Mouse (Mus musculus): ENCODE data around the gene H2-Ab1.
"Not testable (repeated sequence)": the region's sequence is repeated elsewhere in the genome, so short reads cannot be mapped to it uniquely, and the experiment has no call there.

Gene H2-Ab1

GRCm38 (mm10) chr17:34257594-34258375 lies at the start of gene H2-Ab1:
Gene H2-Ab1, plus strand, starts transcription at chr17:34257689.
- no peak for DNase-seq (ENCODE audit: low read depth, low spot score)

DNA sequence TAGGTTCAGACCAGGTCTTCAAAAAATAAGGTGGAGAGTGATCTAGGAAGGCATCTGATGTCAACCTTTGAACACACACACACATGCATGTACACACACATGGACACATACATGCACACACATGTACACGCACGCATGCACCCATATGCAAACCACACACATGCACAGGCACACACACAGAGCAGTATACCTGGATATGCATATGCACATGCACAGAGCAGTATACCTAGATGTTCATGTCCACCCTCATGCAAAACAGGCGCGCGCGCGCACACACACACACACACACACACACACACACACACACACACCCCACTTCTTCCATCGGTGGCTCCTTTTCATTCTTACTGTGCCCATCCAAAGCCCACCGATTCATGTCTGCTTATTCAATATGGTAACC lies 49.6 kb upstream of the H2-Ab1 start:
- no peak for DNase-seq (ENCODE audit: low read depth, low spot score)

- DNase-seq (ENCODE audit: low read depth, low spot score) = no peak
Observed at GRCm38 (mm10) chr17:34208421-34208820, 49.1 kb upstream of the H2-Ab1 start.

DNA sequence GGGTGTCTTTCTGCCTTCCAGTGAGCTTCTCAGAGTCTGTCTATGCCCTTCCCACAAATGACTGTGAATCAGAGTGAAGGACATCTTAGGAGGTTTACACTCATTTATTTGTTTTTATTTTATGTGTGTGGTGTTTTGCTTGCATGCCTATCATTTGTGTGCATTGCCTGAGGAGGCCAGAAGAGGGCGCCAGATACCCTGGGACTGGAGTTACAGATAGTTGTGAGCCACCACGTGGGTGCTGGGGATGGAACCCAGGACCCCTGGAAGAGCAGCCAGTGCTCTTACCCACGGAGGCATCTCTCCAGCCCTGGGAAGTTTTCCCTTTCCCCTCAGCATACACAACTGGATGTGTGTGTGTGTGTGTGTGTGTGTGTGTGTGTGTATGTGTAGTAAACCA lies 47.8 kb upstream of the H2-Ab1 start:
- DNase-seq (ENCODE audit: low read depth, low spot score) = no peak

GRCm38 (mm10) chr17:34210599-34210998 lies 46.9 kb upstream of the H2-Ab1 start:
- DNase-seq (ENCODE audit: low read depth, low spot score) = no peak

- no peak for DNase-seq (ENCODE audit: low read depth, low spot score)
Observed at GRCm38 (mm10) chr17:34211746-34212365, 45.6 kb upstream of the H2-Ab1 start.

DNA sequence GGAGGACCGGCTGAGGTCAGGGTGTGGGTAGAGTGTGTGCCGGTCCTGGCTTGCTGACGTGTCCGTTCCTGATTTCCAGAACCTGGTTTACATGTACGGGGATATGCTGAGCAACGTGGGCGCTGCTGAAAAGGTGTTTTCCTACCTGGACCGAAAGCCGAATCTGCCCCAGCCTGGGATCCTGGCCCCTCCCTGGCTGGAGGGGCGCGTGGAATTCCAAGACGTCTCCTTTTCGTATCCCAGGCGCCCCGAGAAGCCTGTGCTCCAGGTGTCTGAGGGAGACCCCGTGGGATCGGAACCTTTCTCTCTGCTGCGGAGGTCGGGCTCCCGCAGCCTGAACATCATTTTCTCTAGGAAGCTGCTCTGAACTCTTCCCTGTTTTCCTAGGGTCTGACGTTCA lies 43.6 kb upstream of the H2-Ab1 start:
- no peak for DNase-seq (ENCODE audit: low read depth, low spot score)

- DNase-seq (ENCODE audit: low read depth, low spot score) = no peak
Observed at GRCm38 (mm10) chr17:34215176-34215575, 42.3 kb upstream of the H2-Ab1 start.

- DNase-seq (ENCODE audit: low read depth, low spot score) = no peak
Observed at GRCm38 (mm10) chr17:34217216-34217928, 40.1 kb upstream of the H2-Ab1 start.

DNA sequence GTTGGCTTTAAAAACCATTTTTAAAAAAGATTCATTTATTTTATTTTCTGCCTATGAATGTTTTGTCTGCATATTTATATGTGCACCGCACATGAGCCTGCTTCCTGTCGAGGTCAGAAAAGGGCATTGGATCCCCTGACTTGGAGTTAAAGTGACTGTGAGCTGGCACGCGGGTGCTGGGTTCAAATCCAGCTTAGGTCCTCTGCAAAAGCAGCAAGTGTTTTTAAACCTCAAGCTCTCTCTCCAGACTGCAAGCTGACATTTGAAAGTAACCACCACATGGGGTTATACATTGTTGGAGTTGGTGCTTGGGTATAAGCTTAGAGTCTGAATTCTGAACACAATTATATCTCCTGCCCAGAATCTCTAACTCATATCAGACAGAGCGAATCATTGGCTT lies 39.5 kb upstream of the H2-Ab1 start:
- no peak for DNase-seq (ENCODE audit: low read depth, low spot score)

- DNase-seq (ENCODE audit: low read depth, low spot score) = no peak
Observed at GRCm38 (mm10) chr17:34218675-34219074, 38.8 kb upstream of the H2-Ab1 start.

DNA sequence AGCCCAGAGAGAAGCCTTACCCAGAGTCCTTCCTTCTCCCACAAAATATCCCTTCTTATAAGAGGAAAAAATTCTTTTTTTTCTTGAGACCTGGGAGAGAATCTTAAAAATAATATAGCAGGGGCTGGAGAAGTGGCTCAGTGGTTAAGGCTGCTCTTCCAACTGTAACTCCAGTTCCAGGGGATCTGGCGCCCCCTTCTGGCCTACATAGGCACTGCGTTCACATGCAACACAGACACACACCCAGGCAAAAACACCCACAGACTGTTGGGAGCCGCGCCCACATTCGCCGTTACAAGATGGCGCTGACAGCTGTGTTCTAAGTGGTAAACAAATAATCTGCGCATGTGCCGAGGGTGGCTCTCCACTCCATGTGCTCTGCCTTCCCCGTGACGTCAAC lies 38.4 kb upstream of the H2-Ab1 start:
- not testable (repeated sequence) for DNase-seq (ENCODE audit: low read depth, low spot score)

DNA sequence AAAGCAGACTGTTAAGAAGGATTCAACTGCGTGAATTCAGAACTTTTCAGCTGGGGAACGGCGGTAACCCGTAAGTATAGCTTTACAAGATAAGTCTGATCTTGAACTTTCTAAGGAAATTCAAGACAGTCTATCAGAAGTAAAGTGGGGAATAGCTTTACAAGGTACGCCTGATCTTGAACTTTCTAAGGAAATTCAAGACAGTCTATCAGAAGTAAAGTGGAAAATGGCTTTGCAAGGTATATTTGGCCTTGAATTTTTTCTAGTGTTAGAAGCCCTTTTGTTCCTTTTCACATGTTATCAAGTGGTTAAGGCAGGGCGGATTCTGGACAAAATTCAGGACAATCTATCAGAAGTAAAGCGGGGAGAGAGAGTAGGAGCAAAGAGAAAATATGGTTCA lies 37.7 kb upstream of the H2-Ab1 start:
- not testable (repeated sequence) for DNase-seq (ENCODE audit: low read depth, low spot score)

DNA sequence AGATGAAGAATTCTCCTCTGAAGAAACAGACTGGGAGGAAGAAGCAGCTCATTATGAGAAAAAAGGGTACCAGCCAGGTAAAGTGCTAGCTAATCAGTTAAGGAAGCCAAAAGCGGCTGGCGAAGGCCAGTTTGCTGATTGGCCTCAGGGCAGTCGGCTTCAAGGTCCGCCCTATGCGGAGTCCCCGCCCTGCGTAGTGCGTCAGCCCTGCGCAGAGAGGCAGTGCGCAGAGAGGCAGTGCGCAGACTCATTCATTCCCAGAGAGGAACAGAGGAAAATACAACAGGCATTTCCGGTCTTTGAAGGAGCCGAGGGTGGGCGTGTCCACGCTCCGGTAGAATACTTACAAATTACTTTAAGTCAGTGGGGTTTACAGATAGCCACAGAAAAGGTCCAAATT lies 37.1 kb upstream of the H2-Ab1 start:
- DNase-seq (ENCODE audit: low read depth, low spot score) = not testable (repeated sequence)

- DNase-seq (ENCODE audit: low read depth, low spot score) = no peak
Observed at GRCm38 (mm10) chr17:34224816-34225215, 32.7 kb upstream of the H2-Ab1 start.

GRCm38 (mm10) chr17:34225426-34225825 lies 32.1 kb upstream of the H2-Ab1 start:
- no peak for DNase-seq (ENCODE audit: low read depth, low spot score)

DNA sequence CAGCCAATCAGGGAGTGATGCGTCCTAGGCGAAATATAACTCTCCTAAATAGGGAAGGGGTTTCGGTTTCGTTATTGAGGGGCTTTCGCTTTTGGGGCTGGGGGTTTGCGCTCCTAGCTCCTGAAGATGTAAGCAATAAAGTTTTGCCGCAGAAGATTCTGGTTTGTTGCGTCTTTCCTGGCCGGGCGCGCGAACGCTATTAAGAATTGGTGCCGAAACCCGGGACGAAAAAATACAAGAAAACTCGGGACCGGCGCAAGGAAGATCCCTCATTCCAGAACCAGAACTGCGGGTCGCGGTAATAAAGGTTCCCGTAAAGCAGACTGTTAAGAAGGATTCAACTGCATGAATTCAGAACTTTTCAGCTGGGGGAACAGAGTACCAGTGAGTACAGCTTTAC lies 31.6 kb upstream of the H2-Ab1 start:
- not testable (repeated sequence) for DNase-seq (ENCODE audit: low read depth, low spot score)

DNA sequence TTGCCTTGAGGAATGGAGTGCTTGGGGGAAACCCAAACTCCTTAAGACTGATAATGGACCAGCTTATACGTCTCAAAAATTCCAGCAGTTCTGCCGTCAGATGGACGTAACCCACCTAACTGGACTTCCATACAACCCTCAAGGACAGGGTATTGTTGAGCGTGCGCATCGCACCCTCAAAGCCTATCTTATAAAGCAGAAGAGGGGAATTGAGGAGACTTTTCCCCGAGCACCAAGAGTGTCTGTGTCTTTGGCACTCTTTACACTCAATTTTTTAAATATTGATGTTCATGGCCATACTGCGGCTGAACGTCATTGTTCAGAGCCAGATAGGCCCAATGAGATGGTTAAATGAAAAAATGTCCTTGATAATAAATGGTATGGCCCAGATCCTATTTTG lies 26.5 kb upstream of the H2-Ab1 start:
- DNase-seq (ENCODE audit: low read depth, low spot score) = not testable (repeated sequence)

- DNase-seq (ENCODE audit: low read depth, low spot score) = not testable (repeated sequence)
Observed at GRCm38 (mm10) chr17:34232021-34232420, 25.5 kb upstream of the H2-Ab1 start.

GRCm38 (mm10) chr17:34234926-34235325 lies 22.6 kb upstream of the H2-Ab1 start:
- DNase-seq (ENCODE audit: low read depth, low spot score) = peak; percentile 33

DNA sequence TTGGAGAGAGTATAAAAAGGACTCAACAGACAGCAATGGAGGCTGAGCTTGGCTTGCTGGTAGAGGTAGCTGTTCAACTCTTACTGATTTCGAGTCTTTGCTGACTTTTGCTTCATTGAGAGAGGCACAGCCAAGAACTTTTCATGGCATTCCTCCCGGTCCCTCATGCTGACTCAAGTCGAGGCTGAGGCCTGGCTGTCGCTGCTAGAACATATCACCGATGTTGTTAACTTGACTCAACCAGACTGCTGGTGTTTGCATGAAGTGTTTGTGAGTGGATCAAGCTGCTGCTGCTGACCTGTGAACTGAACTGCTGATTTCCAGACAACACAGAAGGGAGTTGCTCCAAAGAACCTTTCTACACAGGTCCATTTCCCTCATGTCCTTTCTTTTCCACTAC lies 20.8 kb upstream of the H2-Ab1 start:
- DNase-seq (ENCODE audit: low read depth, low spot score) = no peak

- DNase-seq (ENCODE audit: low read depth, low spot score) = no peak
Observed at GRCm38 (mm10) chr17:34237741-34238140, 19.7 kb upstream of the H2-Ab1 start.

GRCm38 (mm10) chr17:34238706-34239105 lies 18.8 kb upstream of the H2-Ab1 start, which contains the start of gene H2-Ob:
Gene H2-Ob, plus strand, starts transcription at chr17:34238903.
- no peak for DNase-seq (ENCODE audit: low read depth, low spot score)
